30 mouse cellular contexts compared by ENCODE assay signal in the genomic region with DNA sequence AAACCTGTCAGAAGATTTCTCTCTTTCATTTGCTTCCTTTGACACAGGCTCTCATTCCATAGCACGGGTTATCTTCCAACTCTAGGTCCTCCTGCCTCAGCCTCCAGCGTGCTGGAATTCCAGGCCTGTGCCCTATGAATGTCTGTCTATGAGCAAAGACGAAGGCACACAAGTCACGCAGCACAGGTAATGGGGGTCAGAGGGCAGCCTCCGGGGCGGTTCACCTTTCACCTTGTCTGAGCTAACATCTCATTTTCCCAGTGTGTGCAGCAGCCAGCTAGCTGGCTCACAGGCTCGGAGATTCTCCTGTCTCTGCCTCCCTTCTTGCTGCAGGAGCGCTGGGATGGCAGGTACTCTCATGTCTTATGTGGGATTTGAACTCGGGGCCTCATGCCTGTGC.
"Had no signal": no experiment of that assay in that cellular context is flagged by ENCODE, and none has a peak within 500 bp of the region (broad histone marks: within the 10 kb centered on the region; RNA-seq: fewer than 3 reads in every experiment).

No protein-coding gene starts in this region.

- H3K27ac ChIP-seq: heart, embryonic 10.5 days; heart, embryonic 13.5 days; heart, embryonic 15.5 days; hindbrain, embryonic 10.5 days; hindbrain, embryonic 12.5 days; hindbrain, embryonic 13.5 days; hindbrain, embryonic 14.5 days; hindbrain, embryonic 15.5 days; hindbrain, postnatal 0 days; intestine, embryonic 15.5 days; kidney, embryonic 15.5 days; kidney, postnatal 0 days; layer of hippocampus, adult 2 months had no signal

- H3K4me3 ChIP-seq: heart, embryonic 10.5 days; heart, embryonic 12.5 days; heart, embryonic 13.5 days; heart, embryonic 15.5 days; hindbrain, embryonic 10.5 days; hindbrain, embryonic 12.5 days; hindbrain, embryonic 13.5 days; hindbrain, embryonic 15.5 days; intestine, embryonic 15.5 days; kidney, embryonic 15.5 days; layer of hippocampus, adult 2 months had no signal

- DNase-seq: heart, postnatal 10 days; heart, postnatal 14 days; heart, postnatal 36 days; heart, postnatal 4 days; kidney, adult 11 months; kidney, adult 18-20 months; kidney, adult 2 months; kidney, adult 8-10 months; kidney, adult 9 months; kidney, postnatal 10 days; kidney, postnatal 14 days; kidney, postnatal 25 days; kidney, postnatal 36 days; kidney, postnatal 4 days; layer of hippocampus, adult 9-11 months; layer of hippocampus, postnatal 36 days had no signal

- H3K9ac ChIP-seq: heart, embryonic 12.5 days; heart, embryonic 13.5 days; heart, embryonic 15.5 days; hindbrain, embryonic 12.5 days; hindbrain, embryonic 13.5 days; hindbrain, embryonic 14.5 days; hindbrain, embryonic 15.5 days; intestine, embryonic 15.5 days; kidney, embryonic 15.5 days had no signal

- H3K36me3 ChIP-seq: heart, embryonic 12.5 days; heart, embryonic 13.5 days; heart, embryonic 15.5 days; hindbrain, embryonic 10.5 days; hindbrain, embryonic 12.5 days; hindbrain, embryonic 13.5 days; hindbrain, embryonic 15.5 days; intestine, embryonic 15.5 days; kidney, embryonic 15.5 days had no signal

- H3K4me1 ChIP-seq: heart, embryonic 10.5 days; heart, embryonic 12.5 days; heart, embryonic 13.5 days; heart, embryonic 15.5 days; hindbrain, embryonic 12.5 days; hindbrain, embryonic 13.5 days; hindbrain, embryonic 15.5 days; intestine, embryonic 15.5 days; kidney, embryonic 15.5 days had no signal

- H3K27me3 ChIP-seq: heart, embryonic 12.5 days; heart, embryonic 13.5 days; heart, embryonic 15.5 days; hindbrain, embryonic 12.5 days; hindbrain, embryonic 13.5 days; hindbrain, embryonic 15.5 days; intestine, embryonic 15.5 days; kidney, embryonic 15.5 days had no signal
